Mouse (Mus musculus) right cerebral cortex, postnatal 10 days (tissue): ENCODE measurements around the gene Gm17174.
"Not testable (repeated sequence)": the region's sequence is repeated elsewhere in the genome, so short reads cannot be mapped to it uniquely, and the experiment has no call there.

Source experiments
- DNase-seq, 2 experiments: peaks; one replicate each; pipeline ENCODE4 v3.0.0; 2021; ENCODE audit warnings: low spot score in 2 of 2

Gm17174 gene

DNA sequence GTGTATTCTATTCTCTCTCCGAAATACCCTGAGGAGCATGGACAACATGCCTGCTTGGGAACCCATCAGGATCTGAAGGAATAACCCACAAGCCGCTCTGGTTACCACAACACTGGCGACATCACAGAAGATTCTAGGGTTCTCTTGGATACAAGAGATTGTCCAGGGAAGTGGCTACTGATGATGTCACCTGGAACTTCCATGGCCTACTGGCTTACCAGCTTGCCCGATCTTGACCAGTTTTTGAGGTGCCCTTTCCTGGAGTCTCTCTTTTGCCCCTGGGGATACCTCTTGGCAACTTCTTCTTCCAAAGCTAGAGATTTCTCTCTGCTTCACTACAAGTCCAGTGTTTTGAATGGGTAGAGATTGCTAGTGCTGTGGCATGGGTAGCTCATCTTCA lies at the start of gene Gm17174:
Gene Gm17174, minus strand, starts transcription at position 101 of the 400 bp plus-strand sequence.
- not testable (repeated sequence) for DNase-seq

DNA sequence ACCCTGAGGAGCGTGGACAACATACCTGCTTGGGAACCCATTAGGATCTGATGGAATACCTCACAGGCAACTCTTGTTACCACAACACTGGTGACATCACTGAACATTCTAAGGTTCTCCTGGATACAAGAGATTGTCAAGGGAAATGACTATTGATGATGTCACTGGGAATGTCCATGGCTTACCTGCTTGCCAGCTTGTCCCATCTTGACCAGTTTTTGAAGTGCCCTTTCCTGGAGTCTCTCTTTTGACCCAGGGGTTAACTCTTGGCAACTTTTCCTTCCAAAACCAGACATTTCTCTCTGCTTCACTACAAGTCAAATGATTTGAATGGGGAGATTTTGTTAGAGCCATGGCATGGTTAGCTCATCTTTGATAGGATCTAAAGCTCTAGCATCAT lies 43.6 kb upstream of the Gm17174 start, which contains the start of gene Gm4181:
Gene Gm4181, minus strand, starts transcription at position 101 of the 400 bp plus-strand sequence.
- not testable (repeated sequence) for DNase-seq

DNA sequence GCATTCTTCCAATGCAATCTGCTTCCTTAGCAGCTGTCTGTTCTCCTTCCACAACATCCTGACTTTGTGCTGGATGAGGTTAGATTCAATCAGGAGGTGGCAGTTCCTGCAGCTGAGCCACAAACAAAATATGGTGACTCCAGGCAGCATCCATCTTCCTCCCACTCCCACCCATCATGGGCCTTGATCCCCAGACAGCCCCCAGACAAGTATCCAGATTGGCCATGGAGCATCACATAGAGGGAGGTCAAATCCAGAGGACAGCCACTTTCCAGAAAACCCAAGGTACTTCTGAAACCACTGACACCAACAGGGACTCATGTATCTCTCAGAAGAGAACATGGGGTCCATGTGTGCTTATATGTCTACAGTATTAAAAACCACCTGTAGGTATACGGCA lies 40.5 kb upstream of the Gm17174 start:
- DNase-seq = peak; percentile 22 to 23

DNA sequence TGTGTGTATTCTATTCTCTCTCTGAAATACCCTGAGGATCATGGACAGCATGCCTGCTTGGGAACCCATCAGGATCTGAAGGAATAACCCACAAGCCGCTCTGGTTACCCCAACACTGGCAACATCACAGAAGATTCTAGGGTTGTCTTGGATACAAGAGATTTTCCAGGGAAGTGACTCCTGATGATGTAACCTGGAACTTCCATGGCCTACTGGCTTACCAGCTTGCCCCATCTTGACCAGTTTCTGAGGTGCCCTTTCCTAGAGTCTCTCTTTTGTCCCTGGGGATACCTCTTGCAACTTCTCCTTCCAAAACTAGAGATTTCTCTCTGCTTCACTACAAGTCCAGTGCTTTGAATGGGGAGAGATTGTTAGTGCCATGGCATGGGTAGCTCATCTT lies 19.3 kb upstream of the Gm17174 start, which contains the start of gene Gm17078:
Gene Gm17078, minus strand, starts transcription at position 101 of the 400 bp plus-strand sequence.
- no peak for DNase-seq

DNA sequence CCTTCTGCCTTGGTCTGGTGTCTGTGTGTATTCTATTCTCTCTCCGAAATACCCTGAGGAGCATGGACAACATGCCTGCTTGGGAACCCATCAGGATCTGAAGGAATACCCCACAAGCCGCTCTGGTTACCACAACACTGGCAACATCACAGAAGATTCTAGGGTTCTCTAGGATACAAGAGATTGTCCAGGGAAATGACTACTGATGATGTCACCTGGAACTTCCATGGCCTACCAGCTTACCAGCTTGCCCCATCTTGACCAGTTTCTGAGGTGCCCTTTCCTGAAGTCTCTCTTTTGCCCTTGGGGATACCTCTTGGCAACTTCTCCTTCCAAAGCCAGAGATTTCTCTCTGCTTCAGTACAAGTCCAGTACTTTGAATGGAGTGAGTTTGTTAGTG lies 18.0 kb downstream of the Gm17174 start, which contains the start of gene Gm17175:
Gene Gm17175, minus strand, starts transcription at position 101 of the 400 bp plus-strand sequence.
- not testable (repeated sequence) for DNase-seq

DNA sequence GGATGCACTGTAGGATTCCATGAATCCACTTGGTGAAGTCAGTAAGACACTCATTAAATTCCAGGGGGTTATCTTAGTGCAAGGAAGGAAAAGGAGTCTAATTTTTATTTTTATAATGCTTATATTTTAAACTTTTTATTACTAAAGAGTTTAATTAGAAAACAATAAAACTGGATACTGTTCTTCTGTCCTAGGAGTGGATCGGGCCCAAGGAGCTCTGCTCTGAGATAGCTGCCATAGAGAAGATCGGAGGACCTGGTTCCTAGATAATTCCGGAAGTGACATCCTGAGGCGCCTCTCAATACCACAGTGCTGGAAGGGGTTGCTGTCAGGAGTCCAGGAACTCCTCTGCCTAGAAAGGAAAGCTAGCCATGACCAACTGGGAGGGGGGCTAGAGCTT lies 39.4 kb downstream of the Gm17174 start, which contains the start of gene Gm5622:
Gene Gm5622, plus strand, starts transcription at position 301 of the 400 bp plus-strand sequence.
- no peak for DNase-seq
